Mouse (Mus musculus) left cerebral cortex, adult 6 months (tissue): ENCODE data around the gene Tnp1. TPM values are rescaled to one million over a fixed set of nuclear protein-coding genes. Genes with fewer than 3 reads are reported as not detected.

Source experiments
- long read RNA-seq, 2 experiments: library from polyadenylated mRNA; unstranded; transcript quantifications; one replicate each; pipeline ENCODE4 v2.0.0; 2019 to 2020
- polyA plus RNA-seq: library from polyadenylated mRNA; unstranded; fragments of <200 nt; fragmentation: Nextera tagmentation; gene quantifications from 2 replicates; pipeline ENCODE4 v1.2.3, GENCODE M21; 2021

Tnp1 gene
- not detected in 2 replicates for polyA plus RNA-seq
- long read RNA-seq, experiment 1, result 0 reads
- long read RNA-seq, experiment 2, result 0 reads

DNA sequence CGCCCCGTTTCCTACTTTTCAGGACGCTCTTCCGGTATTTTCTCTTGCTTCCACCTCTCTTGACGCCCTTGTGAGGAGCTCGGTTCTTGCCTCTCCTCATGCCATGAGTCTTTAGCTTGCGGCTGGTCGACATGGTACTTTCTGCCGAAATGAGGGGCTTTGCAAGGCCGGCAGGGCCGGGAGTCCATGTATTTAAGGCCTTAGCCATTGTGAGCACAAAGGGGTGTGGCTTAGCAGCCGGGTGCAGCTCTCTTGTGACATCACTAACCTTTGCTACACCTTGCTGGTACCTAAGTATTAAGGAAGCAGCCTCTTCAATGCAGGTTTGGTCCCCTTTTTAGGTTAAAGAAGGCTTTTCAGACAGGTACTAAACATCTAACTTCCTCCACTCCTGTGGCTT is at the start of gene Tnp1:
Gene Tnp1, minus strand, starts transcription at position 179 of the 400 bp plus-strand sequence.

Other genes starting within 250 kb of the Tnp1 start
- gene Igfbp2, start 191.4 kb downstream of the Tnp1 start, polyA plus RNA-seq, result 50.3 and 67.2 TPM in 2 replicates
- gene Igfbp5, start 141.0 kb downstream of the Tnp1 start, polyA plus RNA-seq, result 6.5 and 11.6 TPM in 2 replicates